Mouse (Mus musculus): ENCODE results near the gene Cyb561. TPM values are rescaled to one million over a fixed set of nuclear protein-coding genes. Genes with fewer than 3 reads are reported as not detected.

Cyb561 gene
- polyA plus RNA-seq, 1 experiment from 2014 or later: 12.3 TPM

DNA sequence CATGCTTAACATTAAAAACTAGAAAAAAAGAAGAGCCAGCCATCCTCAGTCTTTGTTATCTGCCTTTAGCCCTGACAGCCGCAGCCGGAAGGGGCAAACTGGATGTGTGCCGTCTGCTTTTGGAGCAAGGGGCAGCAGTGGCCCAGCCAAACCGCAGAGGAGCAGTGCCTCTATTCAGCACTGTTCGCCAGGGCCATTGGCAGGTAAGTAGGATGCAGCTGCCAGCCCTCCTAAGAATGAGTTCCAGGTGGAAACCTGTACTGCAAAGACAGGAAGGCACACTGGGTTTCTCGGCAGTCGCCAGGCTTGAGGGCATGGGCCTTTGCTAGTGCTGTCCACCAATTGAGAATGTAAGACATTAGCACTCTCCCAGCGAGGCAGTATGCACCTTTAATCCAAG lies 44.2 kb downstream of the Cyb561 start:
- Histone ChIP-seq H3K36me3 (no peaks in the 10 kb centered on the region), H3K4me3 (no peak overlapping the region), H3K27ac (replicated peaks) (no peak overlapping the region), H3K4me1 (no peaks in the 10 kb centered on the region), H3K27me3 (ENCODE audit: low read depth, poor library complexity, severe bottlenecking) (no peaks in the 10 kb centered on the region), H3K9me3 (replicated peaks) (no peaks in the 10 kb centered on the region)
- no peak for DNase-seq (ENCODE audit: low spot score)
- 89% methylated on average over 8 of the region's 8 CpGs for WGBS

DNA sequence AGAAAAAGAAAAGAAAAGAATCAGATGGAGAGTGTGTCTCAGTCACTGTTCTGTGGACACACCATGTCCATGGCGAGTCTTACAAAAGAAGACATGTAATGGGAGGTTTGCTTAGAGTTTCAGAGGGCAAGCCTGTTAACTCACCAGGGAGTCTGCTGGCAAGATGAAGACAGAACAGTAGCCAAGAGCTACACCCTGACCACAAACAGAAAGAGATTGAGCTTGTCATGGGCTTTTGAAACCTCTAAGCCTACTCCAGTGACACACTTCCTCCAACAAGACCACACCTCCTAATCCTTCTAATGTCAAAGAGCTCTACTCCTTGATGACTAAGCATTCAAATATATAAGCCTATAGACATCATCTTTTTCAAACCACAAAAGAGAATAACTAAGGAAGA lies 45.8 kb downstream of the Cyb561 start:
- DNase-seq (ENCODE audit: low spot score): no peak
- no peaks in the 10 kb centered on the region for H3K4me1 ChIP-seq
- no peaks in the 10 kb centered on the region for H3K36me3 ChIP-seq
- H3K27ac ChIP-seq (replicated peaks): no peak overlapping the region
- H3K27me3 ChIP-seq (ENCODE audit: low read depth, poor library complexity, severe bottlenecking): no peaks in the 10 kb centered on the region
- no peaks in the 10 kb centered on the region for H3K9me3 ChIP-seq (replicated peaks)
- WGBS: 87% methylated on average over 1 of the region's 1 CpGs
- no peak overlapping the region for H3K4me3 ChIP-seq

DNA sequence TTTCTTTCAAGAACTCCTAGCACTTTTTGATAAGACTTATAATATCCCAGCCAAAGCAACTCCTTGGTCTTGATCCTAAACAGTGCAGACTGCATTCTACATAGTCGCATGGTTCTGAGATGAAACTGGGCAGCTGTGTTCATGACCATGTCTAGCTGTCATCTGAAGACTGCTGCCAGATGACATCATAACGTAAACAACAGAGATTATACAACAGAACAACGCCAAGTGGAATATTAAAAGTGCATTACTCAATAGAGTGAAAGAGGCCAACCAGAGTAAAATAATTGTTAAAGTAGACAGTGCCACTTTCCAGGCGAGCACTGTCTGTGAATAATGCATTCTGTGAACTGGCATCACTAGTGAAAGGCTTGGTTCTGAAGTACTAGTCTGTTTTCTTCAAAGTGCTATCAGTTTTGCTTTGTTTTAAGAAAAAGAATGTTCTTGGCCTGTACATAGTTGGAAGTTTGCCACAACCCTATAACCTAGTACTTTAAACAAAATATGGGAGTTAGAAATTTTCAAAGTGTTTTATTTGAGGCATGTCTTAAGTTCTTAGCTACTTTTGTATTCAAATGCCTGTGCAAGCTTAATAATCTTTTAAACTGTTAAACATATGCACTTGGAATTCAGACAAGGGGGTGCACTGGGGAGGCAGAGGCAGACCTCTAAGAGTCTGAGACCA lies 47.5 kb downstream of the Cyb561 start:
- H3K4me1 ChIP-seq: no peaks in the 10 kb centered on the region
- WGBS: 86% methylated on average over 4 of the region's 4 CpGs
- no peaks in the 10 kb centered on the region for H3K36me3 ChIP-seq
- no peaks in the 10 kb centered on the region for H3K27me3 ChIP-seq (ENCODE audit: low read depth, poor library complexity, severe bottlenecking)
- H3K27ac ChIP-seq (replicated peaks): no peak overlapping the region
- no peak for DNase-seq (ENCODE audit: low spot score)
- H3K9me3 ChIP-seq (replicated peaks): no peaks in the 10 kb centered on the region
- no peak overlapping the region for H3K4me3 ChIP-seq

DNA sequence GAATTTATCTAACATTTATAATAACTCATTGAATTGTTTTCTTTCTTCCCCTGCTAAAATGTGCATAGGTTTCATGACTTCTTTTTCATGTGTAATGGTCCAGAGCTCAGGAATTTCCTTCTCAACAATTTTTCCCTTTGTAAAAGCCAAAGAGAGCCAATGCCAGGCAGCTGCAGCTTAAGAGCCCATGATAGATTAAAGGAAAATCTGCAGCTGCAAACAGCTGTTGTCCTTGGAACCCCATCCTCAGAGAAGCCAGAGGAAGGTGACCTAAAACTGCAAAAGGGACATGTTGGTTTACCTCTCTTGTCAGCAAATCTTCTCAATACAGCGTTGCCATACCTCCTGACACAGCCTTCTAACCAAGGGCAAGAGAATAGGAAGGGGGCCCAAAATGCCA lies 50.2 kb downstream of the Cyb561 start:
- DNase-seq (ENCODE audit: low spot score): no peak
- WGBS: 88% methylated on average over 1 of the region's 1 CpGs
- H3K36me3 ChIP-seq: 0 out of 2 replicates have a peak, but pooled peaks cover 5% of the 10 kb centered on the region
- no peaks in the 10 kb centered on the region for H3K4me1 ChIP-seq
- H3K4me3 ChIP-seq: no peak overlapping the region
- H3K9me3 ChIP-seq (replicated peaks): no peaks in the 10 kb centered on the region
- no peak overlapping the region for H3K27ac ChIP-seq (replicated peaks)
- H3K27me3 ChIP-seq (ENCODE audit: low read depth, poor library complexity, severe bottlenecking): no peaks in the 10 kb centered on the region

DNA sequence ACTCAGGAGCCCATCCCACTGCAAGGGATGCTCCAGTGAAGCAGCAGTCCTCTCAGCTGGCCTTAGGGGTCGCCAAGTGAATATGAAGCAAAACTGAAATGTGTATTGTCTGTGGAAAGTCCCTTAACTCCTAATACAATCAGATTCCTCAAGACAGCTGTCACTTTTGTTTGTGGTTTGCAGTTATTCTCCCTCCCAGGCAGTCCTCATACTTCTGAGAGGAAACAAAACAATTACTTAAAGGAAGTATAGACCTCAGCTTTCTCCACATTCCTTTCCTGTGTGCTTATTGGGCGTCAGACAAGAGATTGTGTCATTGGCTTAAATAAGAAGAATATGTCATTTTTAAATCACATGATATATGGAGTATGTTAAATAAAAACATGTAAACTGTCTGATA lies 51.6 kb downstream of the Cyb561 start:
- no peak overlapping the region for H3K4me3 ChIP-seq
- no peak overlapping the region for H3K27ac ChIP-seq (replicated peaks)
- DNase-seq (ENCODE audit: low spot score): no peak
- no peaks in the 10 kb centered on the region for H3K4me1 ChIP-seq
- H3K9me3 ChIP-seq (replicated peaks): no peaks in the 10 kb centered on the region
- no peaks in the 10 kb centered on the region for H3K27me3 ChIP-seq (ENCODE audit: low read depth, poor library complexity, severe bottlenecking)
- H3K36me3 ChIP-seq: 0 out of 2 replicates have a peak, but pooled peaks cover 5% of the 10 kb centered on the region
- 79% methylated on average over 2 of the region's 2 CpGs for WGBS

GRCm38 (mm10) chr11:105899151-105899550 lies 54.0 kb downstream of the Cyb561 start:
- no peaks in the 10 kb centered on the region for H3K9me3 ChIP-seq (replicated peaks)

GRCm38 (mm10) chr11:105887281-105887680 lies 65.9 kb downstream of the Cyb561 start:
- Histone ChIP-seq H3K36me3 (no peaks in the 10 kb centered on the region), H3K27me3 (ENCODE audit: low read depth, poor library complexity, severe bottlenecking) (no peaks in the 10 kb centered on the region), H3K4me1 (no peaks in the 10 kb centered on the region), H3K27ac (replicated peaks) (no peak overlapping the region), H3K4me3 (no peak overlapping the region), H3K9me3 (replicated peaks) (no peaks in the 10 kb centered on the region)
- 85% methylated on average over 1 of the region's 1 CpGs for WGBS
- no peak for DNase-seq (ENCODE audit: low spot score)

More at GRCm38 (mm10) chr11:105899151-105899550, 54.0 kb downstream of the Cyb561 start:
- no peak for DNase-seq (ENCODE audit: low spot score)
- 63% methylated on average over 1 of the region's 1 CpGs for WGBS
- Histone ChIP-seq H3K27ac (replicated peaks) (no peak overlapping the region), H3K4me3 (no peak overlapping the region), H3K27me3 (ENCODE audit: low read depth, poor library complexity, severe bottlenecking) (no peaks in the 10 kb centered on the region), H3K36me3 (0 out of 2 replicates have a peak, but pooled peaks cover 5% of the 10 kb centered on the region), H3K4me1 (no peaks in the 10 kb centered on the region)

DNA sequence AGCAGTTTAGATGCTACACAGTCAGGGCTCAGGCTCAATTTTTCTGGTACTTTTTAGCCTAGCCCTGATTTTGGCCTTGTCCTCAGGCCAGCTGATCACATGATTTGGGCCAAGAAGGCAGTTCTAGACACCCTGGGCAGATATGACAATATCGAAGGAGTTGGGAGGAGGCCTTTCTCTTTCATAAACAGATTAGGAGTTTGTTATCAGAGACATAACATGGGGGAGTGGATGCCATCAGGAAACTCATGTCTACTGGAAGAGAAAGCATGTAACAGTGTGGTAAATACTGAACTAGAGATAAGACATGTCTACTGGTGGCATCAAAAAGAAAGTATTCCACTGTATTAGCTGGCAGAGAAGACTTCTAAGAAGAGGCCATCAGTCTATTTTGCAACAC lies 67.6 kb downstream of the Cyb561 start:
- H3K27me3 ChIP-seq (ENCODE audit: low read depth, poor library complexity, severe bottlenecking): no peaks in the 10 kb centered on the region
- no peaks in the 10 kb centered on the region for H3K36me3 ChIP-seq
- no peaks in the 10 kb centered on the region for H3K4me1 ChIP-seq
- H3K27ac ChIP-seq (replicated peaks): no peak overlapping the region
- H3K4me3 ChIP-seq: no peak overlapping the region
- no peak for DNase-seq (ENCODE audit: low spot score)
- no peaks in the 10 kb centered on the region for H3K9me3 ChIP-seq (replicated peaks)
- WGBS: 95% methylated on average over 1 of the region's 1 CpGs

Other genes starting within 250 kb of the Cyb561 start
- gene Ace, start 14.6 kb upstream of the Cyb561 start, polyA plus RNA-seq (2016; fragmentation: Nextera tagmentation; extraction: Ambion mirVana): 0.75 and 0.85 TPM in 2 replicates
- not detected in 2 replicates for gene Ace3, start 41.3 kb upstream of the Cyb561 start, polyA plus RNA-seq (2016; fragmentation: Nextera tagmentation; extraction: Ambion mirVana)
- gene Kcnh6, start 54.8 kb upstream of the Cyb561 start, polyA plus RNA-seq (2016; fragmentation: Nextera tagmentation; extraction: Ambion mirVana): 0.31 and 0.33 TPM in 2 replicates
- gene Dcaf7, start 83.5 kb upstream of the Cyb561 start, polyA plus RNA-seq (2016; fragmentation: Nextera tagmentation; extraction: Ambion mirVana): 76.8 and 98.1 TPM in 2 replicates
- gene Taco1, start 112.7 kb upstream of the Cyb561 start, polyA plus RNA-seq (2016; fragmentation: Nextera tagmentation; extraction: Ambion mirVana): 13.7 and 14.1 TPM in 2 replicates
- 20.6 and 21.9 TPM in 2 replicates for gene Map3k3, start 131.3 kb upstream of the Cyb561 start, polyA plus RNA-seq (2016; fragmentation: Nextera tagmentation; extraction: Ambion mirVana)
- 0.57 TPM in 1 of 2 replicates, not detected in the other for gene Gm10840, start 207.5 kb upstream of the Cyb561 start, polyA plus RNA-seq (2016; fragmentation: Nextera tagmentation; extraction: Ambion mirVana)
- gene Limd2, start 207.5 kb upstream of the Cyb561 start, polyA plus RNA-seq (2016; fragmentation: Nextera tagmentation; extraction: Ambion mirVana): 364 and 366 TPM in 2 replicates
- 41.8 and 42.4 TPM in 2 replicates for gene Strada, start 248.8 kb upstream of the Cyb561 start, polyA plus RNA-seq (2016; fragmentation: Nextera tagmentation; extraction: Ambion mirVana)